Mouse (Mus musculus): ENCODE results near the gene Pcgf1. TPM values are rescaled to one million over a fixed set of nuclear protein-coding genes. Genes with fewer than 3 reads are reported as not detected.
A peak's percentile ranks its signal among the peaks of the same experiment; 100 is the strongest.

The Pcgf1 gene
- polyA plus RNA-seq, 1 experiment from 2014 or later = 46.5 TPM

DNA sequence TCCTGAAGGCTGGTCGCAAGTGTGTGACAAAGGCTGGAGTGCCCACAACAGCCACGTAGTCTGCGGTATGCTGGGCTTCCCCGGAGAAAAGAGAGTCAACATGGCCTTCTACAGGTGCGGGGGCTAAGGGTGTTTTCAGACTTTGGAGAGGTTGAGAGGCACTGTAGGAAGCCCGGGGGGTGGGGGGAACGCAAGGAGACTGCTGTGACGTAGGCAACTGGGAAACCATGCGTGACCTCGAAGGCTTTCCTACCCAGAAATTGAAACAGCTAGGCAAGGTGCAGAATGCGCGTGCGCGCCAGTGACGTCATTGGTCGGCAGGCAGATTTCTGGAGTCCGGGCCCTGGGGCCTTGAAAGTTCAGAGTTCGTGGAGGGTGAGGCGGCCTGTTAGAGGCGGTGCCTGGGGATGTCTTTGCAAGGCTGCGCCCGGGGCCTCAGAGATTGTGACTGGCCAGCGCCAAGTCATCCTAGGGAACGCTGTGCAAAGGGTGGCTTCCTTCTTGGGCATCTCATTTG is 39.1 kb upstream of the Pcgf1 start:
- 7% methylated on average over 24 of the region's 24 CpGs for WGBS

DNA sequence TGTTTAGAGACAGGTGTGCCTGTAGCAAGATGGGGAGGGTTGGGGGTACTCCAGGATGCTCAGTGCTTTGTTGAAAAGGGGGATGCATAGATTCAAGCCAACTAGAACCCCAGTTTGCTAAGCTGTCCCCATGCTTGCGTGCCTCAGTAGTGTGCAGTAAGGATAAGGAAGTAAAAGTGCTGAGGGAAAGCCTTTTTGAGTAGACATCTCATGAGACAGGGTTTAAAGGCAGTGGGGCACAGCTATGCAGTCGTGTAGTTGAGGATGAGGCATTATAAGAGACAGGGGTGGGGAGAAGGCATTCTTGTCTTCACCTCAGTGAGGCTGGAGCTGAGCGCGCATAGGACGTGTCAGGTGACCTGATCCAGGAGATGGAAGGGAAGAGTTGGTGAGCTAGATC is 37.1 kb upstream of the Pcgf1 start:
- no peak for ATAC-seq
- Histone ChIP-seq H3K27me3 (replicated peaks; ENCODE audit: control insufficient read depth, insufficient read depth, low read length) (no peaks in the 10 kb centered on the region), H3K4me3 (replicated peaks; ENCODE audit: low read length) (no peak overlapping the region), H3K27ac (ENCODE audit: low read length) (no peak overlapping the region), H3K4me1 (replicated peaks; ENCODE audit: control insufficient read depth, insufficient read depth, low read length) (peaks cover 8% of the 10 kb centered on the region), H3K9me3 (ENCODE audit: control insufficient read depth, low read length) (no peaks in the 10 kb centered on the region), H3K9ac (replicated peaks; ENCODE audit: low read depth, low read length) (no peak overlapping the region), H3K36me3 (ENCODE audit: control insufficient read depth, insufficient read depth) (no peaks in the 10 kb centered on the region), H3K4me2 (ENCODE audit: low read length) (no peak overlapping the region)
- WGBS = 70% methylated on average over 5 of the region's 5 CpGs

More for the DNA sequence above, 39.1 kb upstream of the Pcgf1 start:
- Histone ChIP-seq H3K27me3 (replicated peaks; ENCODE audit: control insufficient read depth, insufficient read depth, low read length) (peaks cover under 1% of the 10 kb centered on the region; the same call in 1 of the 2 replicates), H3K27ac (ENCODE audit: low read length) (no peak overlapping the region), H3K9ac (replicated peaks; ENCODE audit: low read depth, low read length) (peak overlapping the region; percentile 43), H3K9me3 (ENCODE audit: control insufficient read depth, low read length) (no peaks in the 10 kb centered on the region), H3K36me3 (ENCODE audit: control insufficient read depth, insufficient read depth) (no peaks in the 10 kb centered on the region), H3K4me2 (ENCODE audit: low read length) (peak overlapping the region; percentile 75), H3K4me3 (replicated peaks; ENCODE audit: low read length) (peak overlapping the region; percentile 40), H3K4me1 (replicated peaks; ENCODE audit: control insufficient read depth, insufficient read depth, low read length) (peaks cover 16% of the 10 kb centered on the region)
- ATAC-seq = peak; percentile 53

DNA sequence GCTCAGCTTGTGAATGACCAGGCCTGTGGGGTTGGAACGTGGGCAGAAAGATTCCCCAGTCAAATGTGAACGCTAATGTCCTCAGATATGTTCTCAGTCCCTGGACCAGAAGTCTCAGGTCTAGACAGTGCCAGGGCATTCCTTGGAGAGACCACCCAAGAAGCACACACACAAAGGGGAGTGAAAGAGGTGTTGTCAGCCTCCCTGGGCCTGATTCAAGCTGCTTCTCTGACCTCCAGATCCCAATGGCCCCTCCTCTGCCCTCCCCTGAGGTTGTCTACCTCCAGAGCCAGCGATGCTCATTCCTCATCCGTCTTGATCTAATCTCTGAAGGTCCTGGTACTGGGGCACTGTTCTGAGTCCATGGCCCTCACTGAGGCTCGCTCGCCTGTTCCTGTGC is 34.1 kb upstream of the Pcgf1 start:
- Histone ChIP-seq H3K27ac (ENCODE audit: low read length) (no peak overlapping the region), H3K4me1 (replicated peaks; ENCODE audit: control insufficient read depth, insufficient read depth, low read length) (peaks cover 3% of the 10 kb centered on the region), H3K27me3 (replicated peaks; ENCODE audit: control insufficient read depth, insufficient read depth, low read length) (no peaks in the 10 kb centered on the region), H3K36me3 (ENCODE audit: control insufficient read depth, insufficient read depth) (no peaks in the 10 kb centered on the region), H3K9me3 (ENCODE audit: control insufficient read depth, low read length) (no peaks in the 10 kb centered on the region), H3K9ac (replicated peaks; ENCODE audit: low read depth, low read length) (no peak overlapping the region), H3K4me3 (replicated peaks; ENCODE audit: low read length) (no peak overlapping the region), H3K4me2 (ENCODE audit: low read length) (no peak overlapping the region)
- no peak for ATAC-seq
- WGBS = 65% methylated on average over 6 of the region's 6 CpGs

DNA sequence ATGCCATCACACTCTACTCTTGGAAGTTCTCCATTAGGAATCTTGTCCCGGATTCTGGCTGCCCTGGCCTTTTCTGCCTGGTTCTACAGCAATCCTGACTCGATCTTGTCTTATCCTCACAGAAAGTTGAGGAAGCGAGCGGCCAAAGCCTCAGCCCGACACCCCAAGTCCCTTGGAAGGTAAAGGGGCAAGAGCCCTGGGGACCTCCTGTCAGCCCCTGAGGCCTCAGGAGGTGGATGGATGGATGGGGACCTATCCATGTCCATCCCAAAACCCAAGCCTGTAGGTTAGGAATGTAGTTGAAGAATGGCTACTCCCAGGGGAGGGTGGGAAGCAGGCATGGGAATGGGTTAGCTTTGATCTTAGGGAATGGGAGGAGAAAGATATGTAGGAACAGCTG is 33.7 kb upstream of the Pcgf1 start:
- no peaks in the 10 kb centered on the region for H3K9me3 ChIP-seq (ENCODE audit: control insufficient read depth, low read length)
- no peaks in the 10 kb centered on the region for H3K4me1 ChIP-seq (replicated peaks; ENCODE audit: control insufficient read depth, insufficient read depth, low read length)
- ATAC-seq = no peak
- H3K9ac ChIP-seq (replicated peaks; ENCODE audit: low read depth, low read length) = no peak overlapping the region
- H3K4me2 ChIP-seq (ENCODE audit: low read length) = no peak overlapping the region
- H3K36me3 ChIP-seq (ENCODE audit: control insufficient read depth, insufficient read depth) = no peaks in the 10 kb centered on the region
- no peak overlapping the region for H3K27ac ChIP-seq (ENCODE audit: low read length)
- 90% methylated on average over 5 of the region's 5 CpGs for WGBS
- H3K27me3 ChIP-seq (replicated peaks; ENCODE audit: control insufficient read depth, insufficient read depth, low read length) = no peaks in the 10 kb centered on the region
- H3K4me3 ChIP-seq (replicated peaks; ENCODE audit: low read length) = no peak overlapping the region

DNA sequence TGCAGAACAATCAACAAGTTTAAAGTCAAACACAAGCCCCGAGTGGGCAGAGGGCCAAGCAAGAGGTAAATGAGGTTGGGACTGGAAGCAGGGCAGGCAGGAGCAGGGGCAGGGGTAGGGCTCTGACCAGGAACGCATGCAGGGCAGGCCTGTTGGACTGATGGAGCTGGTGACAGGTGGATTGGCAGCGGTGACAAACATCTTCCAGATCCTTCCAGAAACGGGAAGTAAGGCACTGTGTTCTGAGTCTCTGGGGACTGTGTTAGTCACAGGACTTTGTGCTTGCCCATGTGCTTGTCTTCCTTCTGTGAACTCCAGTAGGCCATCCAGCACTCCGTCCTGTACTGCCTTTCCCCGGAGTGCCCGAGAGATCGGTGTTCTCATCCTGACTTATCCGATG is 32.9 kb upstream of the Pcgf1 start:
- ATAC-seq = no peak
- Histone ChIP-seq H3K9ac (replicated peaks; ENCODE audit: low read depth, low read length) (no peak overlapping the region), H3K27me3 (replicated peaks; ENCODE audit: control insufficient read depth, insufficient read depth, low read length) (no peaks in the 10 kb centered on the region), H3K4me2 (ENCODE audit: low read length) (no peak overlapping the region), H3K4me3 (replicated peaks; ENCODE audit: low read length) (no peak overlapping the region), H3K27ac (ENCODE audit: low read length) (no peak overlapping the region), H3K36me3 (ENCODE audit: control insufficient read depth, insufficient read depth) (no peaks in the 10 kb centered on the region), H3K9me3 (ENCODE audit: control insufficient read depth, low read length) (no peaks in the 10 kb centered on the region), H3K4me1 (replicated peaks; ENCODE audit: control insufficient read depth, insufficient read depth, low read length) (no peaks in the 10 kb centered on the region)
- 78% methylated on average over 9 of the region's 9 CpGs for WGBS

DNA sequence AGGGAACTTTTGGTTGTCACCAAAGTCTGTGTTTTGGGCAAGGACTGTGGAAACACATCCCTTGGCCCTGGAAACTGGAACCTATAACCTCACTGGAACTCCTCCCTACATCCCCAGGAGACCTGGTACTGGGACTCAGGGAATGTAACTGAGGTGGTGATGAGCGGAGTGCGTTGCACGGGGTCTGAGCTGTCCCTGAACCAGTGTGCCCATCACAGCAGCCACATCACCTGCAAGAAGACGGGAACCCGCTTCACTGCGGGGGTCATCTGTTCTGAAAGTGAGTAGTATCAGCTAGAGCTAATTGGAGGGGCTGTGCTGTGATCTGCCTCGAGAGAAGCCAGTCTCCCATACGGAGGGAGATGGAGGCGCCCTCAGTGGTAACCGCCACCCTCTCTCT is 28.3 kb upstream of the Pcgf1 start:
- no peak overlapping the region for H3K4me2 ChIP-seq (ENCODE audit: low read length)
- no peak overlapping the region for H3K9ac ChIP-seq (replicated peaks; ENCODE audit: low read depth, low read length)
- H3K4me3 ChIP-seq (replicated peaks; ENCODE audit: low read length) = no peak overlapping the region
- no peak for ATAC-seq
- no peaks in the 10 kb centered on the region for H3K27me3 ChIP-seq (replicated peaks; ENCODE audit: control insufficient read depth, insufficient read depth, low read length)
- H3K4me1 ChIP-seq (replicated peaks; ENCODE audit: control insufficient read depth, insufficient read depth, low read length) = peaks cover 13% of the 10 kb centered on the region
- no peaks in the 10 kb centered on the region for H3K9me3 ChIP-seq (ENCODE audit: control insufficient read depth, low read length)
- peaks cover 6% of the 10 kb centered on the region; the same call in 1 of the 2 replicates for H3K36me3 ChIP-seq (ENCODE audit: control insufficient read depth, insufficient read depth)
- H3K27ac ChIP-seq (ENCODE audit: low read length) = no peak overlapping the region
- WGBS = 75% methylated on average over 10 of the region's 10 CpGs

DNA sequence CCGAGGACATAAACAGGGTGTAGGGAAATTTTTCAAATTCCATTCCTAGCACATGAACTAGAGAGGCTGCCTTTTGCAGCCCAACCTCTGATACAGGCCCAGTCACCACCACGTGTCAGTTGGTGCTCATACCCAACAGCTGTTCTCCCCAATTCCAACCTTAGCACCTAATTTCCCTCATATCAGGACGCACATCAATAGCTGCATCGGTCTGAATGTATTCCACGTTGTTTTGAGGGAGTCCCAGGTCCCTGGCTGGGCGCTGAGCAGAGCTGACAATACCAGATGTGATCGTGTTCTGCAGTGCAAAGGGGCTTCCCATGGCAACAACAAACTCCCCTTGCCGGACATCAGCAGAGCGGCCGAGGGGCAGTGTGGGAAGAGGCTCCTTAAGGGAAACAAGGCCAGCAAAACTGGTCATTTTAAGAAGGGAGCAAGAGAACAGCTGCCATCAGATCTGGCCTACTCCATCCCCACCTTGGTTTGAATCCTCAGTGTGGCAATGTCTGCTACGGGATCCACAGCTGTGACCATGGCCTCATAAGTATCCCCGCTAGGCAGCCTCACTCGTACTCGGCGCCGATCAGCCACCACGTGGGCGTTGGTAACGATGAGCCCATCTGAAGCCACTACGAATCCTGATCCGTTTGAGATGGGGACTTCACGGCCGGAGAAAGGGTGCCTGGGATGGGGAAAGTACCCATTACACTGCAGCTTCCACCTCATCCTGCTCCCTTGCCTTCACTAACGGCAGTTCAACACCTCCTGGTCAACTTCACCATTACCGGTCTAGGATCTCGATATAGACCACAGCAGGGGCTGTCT is 24.3 kb upstream of the Pcgf1 start:
- WGBS = 3% methylated on average over 26 of the region's 26 CpGs
- Histone ChIP-seq H3K27ac (ENCODE audit: low read length) (peak overlapping the region; percentile 88), H3K27me3 (replicated peaks; ENCODE audit: control insufficient read depth, insufficient read depth, low read length) (no peaks in the 10 kb centered on the region), H3K9me3 (ENCODE audit: control insufficient read depth, low read length) (no peaks in the 10 kb centered on the region), H3K4me3 (replicated peaks; ENCODE audit: low read length) (peak overlapping the region; percentile 98), H3K4me1 (replicated peaks; ENCODE audit: control insufficient read depth, insufficient read depth, low read length) (peaks cover 24% of the 10 kb centered on the region), H3K9ac (replicated peaks; ENCODE audit: low read depth, low read length) (peak overlapping the region; percentile 94), H3K4me2 (ENCODE audit: low read length) (peak overlapping the region; percentile 91), H3K36me3 (ENCODE audit: control insufficient read depth, insufficient read depth) (peaks cover 6% of the 10 kb centered on the region; the same call in 1 of the 2 replicates)
- no peak for ATAC-seq

DNA sequence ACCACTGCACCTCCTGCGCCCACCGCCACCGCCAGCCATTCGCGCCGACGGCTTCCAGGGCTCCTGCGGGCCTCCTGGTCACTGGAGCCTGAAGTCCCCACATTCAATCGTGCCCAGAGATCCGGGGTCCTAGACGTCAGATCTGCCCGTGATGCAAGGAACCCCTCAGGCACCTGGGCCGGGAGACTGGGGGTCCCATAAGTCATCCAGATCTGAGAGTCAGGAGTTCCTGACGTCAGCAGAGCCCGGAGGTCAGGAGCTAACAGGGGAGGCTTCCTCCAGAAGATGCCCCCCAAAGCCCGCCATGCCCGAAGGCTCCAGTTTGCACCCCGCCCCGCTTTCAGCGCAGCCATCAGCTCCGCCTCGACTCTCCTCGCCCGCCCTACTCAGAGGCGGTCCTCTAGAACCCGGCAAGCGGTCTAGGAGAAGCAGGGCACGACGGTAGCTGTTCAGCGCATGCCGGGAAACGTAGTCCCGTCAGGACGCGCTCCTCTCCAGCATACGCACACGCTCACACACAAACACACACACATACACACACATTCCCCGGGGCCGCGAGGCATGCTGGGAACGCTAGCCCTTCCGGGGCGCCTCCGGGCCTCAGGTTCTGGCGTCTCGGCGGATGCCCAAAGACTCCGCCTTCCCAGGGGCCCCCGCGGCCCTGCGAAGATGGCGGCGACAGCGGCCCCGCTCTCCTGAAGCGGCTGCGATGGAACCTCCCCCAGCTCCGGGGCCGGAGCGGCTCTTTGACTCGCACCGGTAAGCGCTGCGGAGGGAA is 23.4 kb upstream of the Pcgf1 start, which contains the start of gene Aup1:
Gene Aup1, plus strand, starts transcription at position 448 of the 778 bp plus-strand sequence.
- H3K9me3 ChIP-seq (ENCODE audit: control insufficient read depth, low read length) = no peaks in the 10 kb centered on the region
- peak within 1 kb of the TSS; percentile 98 for H3K4me3 ChIP-seq (replicated peaks; ENCODE audit: low read length)
- peak; percentile 99 for ATAC-seq
- peaks cover 6% of the 10 kb centered on the region; the same call in 1 of the 2 replicates for H3K36me3 ChIP-seq (ENCODE audit: control insufficient read depth, insufficient read depth)
- H3K27ac ChIP-seq (ENCODE audit: low read length) = peak within 1 kb of the TSS; percentile 88
- peak within 1 kb of the TSS; percentile 94 for H3K9ac ChIP-seq (replicated peaks; ENCODE audit: low read depth, low read length)
- H3K27me3 ChIP-seq (replicated peaks; ENCODE audit: control insufficient read depth, insufficient read depth, low read length) = no peaks in the 10 kb centered on the region
- under 1% methylated on average over 59 of the region's 64 CpGs for WGBS
- H3K4me2 ChIP-seq (ENCODE audit: low read length) = peak within 1 kb of the TSS; percentile 91
- H3K4me1 ChIP-seq (replicated peaks; ENCODE audit: control insufficient read depth, insufficient read depth, low read length) = peaks cover 24% of the 10 kb centered on the region

DNA sequence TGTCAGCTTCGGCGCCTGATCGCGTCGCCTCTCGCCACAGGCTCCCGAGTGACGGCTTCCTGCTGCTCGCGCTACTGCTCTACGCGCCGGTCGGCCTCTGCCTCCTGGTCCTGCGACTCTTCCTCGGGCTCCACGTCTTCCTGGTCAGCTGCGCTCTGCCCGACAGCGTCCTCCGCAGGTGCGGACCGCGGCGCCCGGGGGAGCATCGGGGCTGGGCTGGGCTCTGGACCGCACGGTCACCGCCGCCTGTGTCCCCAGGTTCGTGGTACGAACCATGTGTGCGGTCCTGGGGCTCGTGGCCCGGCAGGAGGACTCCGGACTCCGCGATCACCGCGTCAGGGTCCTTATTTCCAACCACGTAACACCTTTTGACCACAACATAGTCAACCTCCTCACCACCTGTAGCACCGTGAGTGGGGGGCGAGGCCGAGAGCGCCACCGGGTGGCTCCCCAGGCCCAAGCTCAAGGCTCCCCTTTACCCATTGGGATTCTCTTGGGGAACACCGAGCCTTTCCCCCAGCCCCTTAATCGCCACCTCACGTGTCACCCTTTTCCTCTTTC is 22.7 kb upstream of the Pcgf1 start, which contains the start of gene Htra2:
Gene Htra2, minus strand, starts transcription at position 403 of the 561 bp plus-strand sequence.
- peaks cover 24% of the 10 kb centered on the region for H3K4me1 ChIP-seq (replicated peaks; ENCODE audit: control insufficient read depth, insufficient read depth, low read length)
- H3K27me3 ChIP-seq (replicated peaks; ENCODE audit: control insufficient read depth, insufficient read depth, low read length) = 0 out of 2 replicates have a peak, but pooled peaks cover under 1% of the 10 kb centered on the region
- peak within 1 kb of the TSS; percentile 91 for H3K4me2 ChIP-seq (ENCODE audit: low read length)
- H3K9me3 ChIP-seq (ENCODE audit: control insufficient read depth, low read length) = no peaks in the 10 kb centered on the region
- peaks cover 6% of the 10 kb centered on the region; the same call in 1 of the 2 replicates for H3K36me3 ChIP-seq (ENCODE audit: control insufficient read depth, insufficient read depth)
- peak within 1 kb of the TSS; percentile 88 for H3K27ac ChIP-seq (ENCODE audit: low read length)
- peak within 1 kb of the TSS; percentile 98 for H3K4me3 ChIP-seq (replicated peaks; ENCODE audit: low read length)
- WGBS = under 1% methylated on average over 50 of the region's 50 CpGs
- H3K9ac ChIP-seq (replicated peaks; ENCODE audit: low read depth, low read length) = peak within 1 kb of the TSS; percentile 94
- peak; percentile 26 for ATAC-seq
